Mouse (Mus musculus) layer of hippocampus, adult 9-10 months (tissue): ENCODE results near the gene Vwa5b1.

Source experiments
- DNase-seq: peaks from one replicate; pipeline ENCODE4 v3.0.0; 2022; ENCODE audit warnings: low spot score

The Vwa5b1 gene

DNA sequence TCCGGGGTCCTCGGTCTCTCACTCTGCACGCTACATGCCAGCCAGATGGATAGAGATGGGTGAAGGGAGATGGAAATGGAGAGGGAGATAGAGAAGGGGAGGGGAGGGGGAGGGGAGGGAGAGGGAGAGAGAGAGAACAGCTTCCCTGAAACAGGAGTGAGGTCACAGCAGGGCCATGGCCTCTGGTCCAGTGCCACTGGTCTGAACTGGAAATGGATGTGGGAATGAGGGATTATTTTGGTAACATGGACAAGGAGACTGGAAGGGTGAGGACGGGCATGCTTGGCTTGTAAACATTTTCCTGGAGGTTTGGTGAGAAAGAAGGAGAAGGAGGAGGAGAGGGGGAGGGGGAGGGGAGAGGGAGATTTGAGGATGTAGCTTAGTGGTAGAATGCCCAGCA, 59.0 kb downstream of the Vwa5b1 start:
- no peak for DNase-seq

DNA sequence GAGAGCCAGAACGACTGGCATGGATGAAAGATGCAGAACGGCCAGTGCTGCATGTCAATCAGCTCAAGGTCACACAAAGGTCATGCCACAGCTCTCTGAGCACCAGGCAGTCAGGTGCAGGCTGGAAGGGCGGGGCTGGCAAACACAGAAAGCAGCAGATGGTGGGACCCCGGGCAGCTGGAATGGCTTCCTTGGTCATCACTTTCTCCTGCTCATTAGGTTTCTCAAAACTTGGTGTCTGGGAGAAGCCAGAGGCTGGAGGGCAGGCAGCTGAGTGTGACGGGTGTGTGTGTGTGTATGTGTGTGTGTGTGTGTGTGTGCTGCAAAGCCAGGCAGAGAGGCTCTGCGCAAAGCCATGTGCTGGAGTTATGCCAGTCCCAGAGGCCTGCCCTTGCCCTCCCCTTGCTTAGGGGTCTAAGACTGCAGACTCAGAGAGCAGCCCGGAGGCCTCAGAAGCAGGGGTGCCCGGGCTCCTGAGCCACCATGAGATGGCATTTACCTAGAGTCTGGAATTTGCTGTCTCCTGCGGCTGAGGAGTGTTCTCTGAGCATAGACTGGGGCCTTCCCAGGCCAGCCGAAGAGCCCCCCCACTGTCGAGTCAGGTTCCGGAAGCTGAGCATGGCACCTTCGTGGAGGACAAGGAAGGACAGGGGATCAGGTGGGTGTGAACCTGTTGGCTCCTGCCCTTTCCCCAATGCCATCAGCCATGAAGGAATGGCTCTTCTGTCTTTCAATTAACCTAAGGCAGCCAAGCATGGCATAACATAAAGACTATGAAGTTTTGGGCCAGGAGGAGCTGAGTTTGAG, 60.7 kb downstream of the Vwa5b1 start:
- no peak for DNase-seq

GRCm38 (mm10) chr4:138569928-138570327, 65.8 kb downstream of the Vwa5b1 start:
- DNase-seq, result no peak

DNA sequence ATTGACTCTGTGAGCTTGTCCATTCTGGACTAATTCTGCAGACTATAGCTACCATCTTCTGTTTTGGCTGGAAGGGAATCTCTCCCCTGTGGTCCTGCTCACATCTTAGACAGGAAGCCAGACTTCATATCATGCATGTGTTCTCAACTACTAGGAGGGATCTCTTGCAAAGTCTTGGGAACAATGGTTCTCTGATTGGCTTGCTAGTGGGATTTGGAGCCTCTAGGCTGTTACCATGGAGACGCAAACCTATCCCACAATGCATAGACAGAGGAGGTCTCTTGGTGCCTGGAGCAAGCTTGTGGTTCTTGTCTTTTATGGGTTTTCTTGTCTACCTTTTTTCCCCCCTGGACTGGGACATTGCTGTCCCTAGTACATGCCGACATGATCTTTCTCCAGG, 67.4 kb downstream of the Vwa5b1 start:
- DNase-seq, result no peak

- peak; percentile 57 for DNase-seq
These were observed 73.7 kb downstream of the Vwa5b1 start for GRCm38 (mm10) chr4:138561986-138562385.

DNA sequence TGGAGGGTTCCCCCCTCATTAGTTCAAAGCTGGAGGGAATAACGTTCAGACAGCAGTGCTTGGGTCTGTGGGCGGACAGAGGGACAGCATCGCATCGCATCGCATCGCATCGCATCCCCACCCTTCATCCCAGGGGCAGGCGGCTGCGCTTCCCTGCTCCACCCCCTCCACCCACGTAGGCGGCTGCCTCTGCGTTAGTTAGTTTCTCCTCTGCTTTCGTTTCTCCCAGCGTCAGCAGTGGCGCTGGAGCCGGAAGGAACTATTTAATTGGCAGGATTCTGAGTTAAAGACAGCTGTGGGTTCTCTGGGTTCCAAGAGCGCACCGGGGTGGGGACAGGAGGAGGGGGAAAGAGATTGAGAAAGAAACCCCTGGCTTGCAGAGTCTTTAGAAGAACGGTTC, 80.2 kb downstream of the Vwa5b1 start:
- no peak for DNase-seq

DNA sequence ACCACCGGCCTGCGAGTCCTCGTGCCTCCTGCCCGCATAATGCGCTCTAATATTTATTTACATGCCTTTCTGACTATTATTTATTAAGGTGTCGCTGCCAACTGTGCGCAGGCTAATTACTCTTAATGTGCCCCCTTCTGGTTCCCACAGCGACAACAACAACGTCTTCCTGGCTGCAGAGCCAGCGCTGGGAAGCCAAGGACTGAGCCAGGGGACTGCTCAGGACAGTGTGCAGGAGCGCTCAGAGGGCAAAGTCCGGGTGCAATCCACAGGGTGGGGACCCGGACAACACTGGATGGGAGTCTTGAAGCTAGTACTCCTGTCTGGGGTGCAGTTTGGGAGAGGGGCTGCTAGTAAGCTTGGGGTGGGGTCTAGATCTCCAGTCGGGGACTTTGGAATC, 80.8 kb downstream of the Vwa5b1 start:
- no peak for DNase-seq

DNA sequence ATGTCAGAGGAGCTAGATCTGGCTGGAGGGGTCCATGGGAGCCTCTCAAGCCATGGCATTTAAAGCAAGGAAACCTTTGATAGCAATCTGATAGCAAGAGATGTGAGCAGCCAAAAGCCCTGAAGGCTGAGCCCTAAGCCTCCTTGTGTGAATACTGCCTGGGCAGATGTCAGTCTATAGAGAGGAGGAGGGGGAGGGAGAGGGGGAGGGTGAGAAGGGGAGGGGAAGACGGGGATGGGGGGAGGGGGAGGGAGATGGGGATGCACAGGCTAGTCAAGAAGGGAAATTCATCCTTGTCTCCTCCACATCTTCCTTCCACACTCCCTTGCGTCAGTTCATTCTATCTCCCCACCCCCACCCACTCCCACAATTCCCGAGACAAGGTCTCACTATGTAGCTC, 81.4 kb downstream of the Vwa5b1 start:
- no peak for DNase-seq

DNA sequence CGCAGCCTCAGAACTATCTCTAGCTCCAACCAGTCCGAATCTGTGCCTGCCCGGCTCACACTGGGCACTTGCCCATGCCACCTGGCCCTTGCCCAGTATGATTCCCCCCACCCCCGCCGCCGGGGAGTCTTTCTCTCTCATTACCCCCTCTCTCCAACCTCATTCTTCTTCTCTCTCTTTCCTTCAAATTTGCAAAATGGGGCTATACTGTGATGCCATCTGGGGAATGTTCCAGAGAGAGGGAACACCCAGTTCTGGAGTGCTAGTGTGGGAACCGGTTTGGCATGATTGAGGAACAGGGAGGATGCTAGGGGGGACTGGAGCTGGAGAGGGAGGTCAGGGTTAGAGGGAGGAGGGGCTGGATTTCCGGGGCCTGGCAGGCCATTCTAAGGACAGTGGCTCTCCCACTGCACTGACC, 82.2 kb downstream of the Vwa5b1 start:
- DNase-seq, result no peak

DNA sequence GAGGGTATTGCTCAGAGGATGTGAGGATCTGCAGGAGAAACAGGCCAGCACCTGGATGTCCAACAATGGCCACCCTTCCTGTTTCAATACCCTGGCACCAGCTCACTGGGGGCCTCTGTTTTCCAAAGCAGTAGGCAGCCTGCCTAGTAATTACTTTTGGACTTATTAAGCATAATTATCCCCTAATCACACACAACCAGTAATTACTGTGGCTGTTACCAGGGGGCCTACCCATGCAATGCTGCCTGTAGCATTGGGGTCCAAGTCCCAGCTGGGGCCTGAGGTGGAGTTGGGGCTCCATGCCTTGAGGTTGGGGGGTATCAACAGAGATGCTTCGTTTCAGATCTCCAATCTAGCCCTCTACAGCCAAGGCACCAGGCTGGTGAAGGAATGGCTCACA, 82.6 kb downstream of the Vwa5b1 start:
- no peak for DNase-seq

DNA sequence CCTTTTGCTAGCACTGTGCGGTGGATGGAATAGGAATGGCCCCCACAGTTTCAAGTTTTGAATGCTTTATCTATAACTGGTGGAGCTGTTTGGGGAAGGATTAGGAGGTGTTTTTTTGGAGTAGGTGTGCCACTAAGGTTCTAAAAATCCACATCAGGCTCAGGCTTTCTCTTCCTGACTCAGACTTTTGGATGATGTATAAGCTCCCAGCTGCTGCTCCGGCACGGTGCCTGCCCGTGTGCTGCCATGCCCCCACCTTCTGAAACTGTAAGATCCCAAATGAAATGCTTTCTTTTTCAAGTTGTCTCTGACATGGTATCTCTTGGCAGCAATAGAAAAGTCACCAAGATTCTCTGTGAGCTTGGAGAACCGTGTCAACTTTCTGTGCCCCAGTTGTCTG, 84.1 kb downstream of the Vwa5b1 start:
- no peak for DNase-seq

DNA sequence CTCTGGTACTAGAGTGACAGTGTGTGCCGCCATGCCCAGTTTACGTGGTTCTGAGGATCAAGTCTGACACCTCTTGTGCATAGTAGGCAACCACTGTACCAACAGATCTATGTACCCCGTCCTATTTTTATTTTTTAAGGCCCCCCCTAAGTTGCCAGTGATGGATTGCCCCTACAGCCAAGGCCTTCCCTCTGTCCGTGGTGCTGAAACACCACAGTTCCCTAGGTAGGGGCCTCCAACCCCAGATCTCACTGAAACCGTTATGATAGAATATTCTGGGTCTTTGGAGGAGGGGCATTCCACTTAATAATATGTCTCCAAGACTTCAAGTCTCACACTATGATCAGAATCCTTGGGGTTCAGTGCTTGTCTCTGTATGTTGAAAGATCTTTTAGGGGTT, 85.1 kb downstream of the Vwa5b1 start:
- no peak for DNase-seq

DNA sequence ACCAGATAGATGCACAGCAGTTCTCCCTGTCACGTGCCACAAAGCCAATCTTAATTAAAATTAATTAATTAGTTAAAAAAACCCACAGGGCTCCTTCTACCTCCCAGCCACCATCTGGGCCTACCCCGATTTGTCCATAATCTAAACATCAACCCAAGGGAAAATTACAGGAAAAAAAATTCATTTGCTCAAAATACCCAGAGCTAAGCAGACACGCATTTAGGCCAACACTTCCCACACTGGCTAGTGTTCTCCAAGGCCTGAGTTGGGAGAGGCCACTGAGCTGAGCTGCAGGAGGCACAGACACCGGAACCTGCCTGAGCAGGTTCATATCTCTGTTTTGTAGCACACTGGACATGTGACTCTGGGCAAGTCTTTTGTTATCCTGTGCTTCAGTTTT, 86.7 kb downstream of the Vwa5b1 start:
- no peak for DNase-seq

- no peak for DNase-seq
These were observed 87.5 kb downstream of the Vwa5b1 start for GRCm38 (mm10) chr4:138548124-138548561.

- DNase-seq, result no peak
These were observed 88.1 kb downstream of the Vwa5b1 start for GRCm38 (mm10) chr4:138547556-138547955.

DNA sequence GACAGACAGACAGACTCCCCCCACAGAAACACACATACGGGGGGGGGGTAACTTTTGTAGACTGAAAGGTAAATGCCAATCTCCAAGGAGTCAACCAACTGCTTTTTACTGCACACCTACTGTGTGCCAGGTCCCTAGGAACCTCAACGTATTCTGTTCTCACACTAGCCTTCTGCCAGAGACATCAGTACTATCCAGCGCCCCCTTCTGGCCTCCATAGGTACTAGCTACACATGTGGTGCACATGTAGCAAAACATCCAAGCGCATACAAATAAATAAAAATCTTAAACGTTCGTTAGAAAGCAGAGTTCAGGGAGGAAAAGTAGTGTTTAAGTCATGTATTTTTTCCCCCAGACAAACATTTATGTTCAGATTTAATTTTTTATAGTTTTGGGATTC, 88.6 kb downstream of the Vwa5b1 start:
- DNase-seq, result no peak

DNA sequence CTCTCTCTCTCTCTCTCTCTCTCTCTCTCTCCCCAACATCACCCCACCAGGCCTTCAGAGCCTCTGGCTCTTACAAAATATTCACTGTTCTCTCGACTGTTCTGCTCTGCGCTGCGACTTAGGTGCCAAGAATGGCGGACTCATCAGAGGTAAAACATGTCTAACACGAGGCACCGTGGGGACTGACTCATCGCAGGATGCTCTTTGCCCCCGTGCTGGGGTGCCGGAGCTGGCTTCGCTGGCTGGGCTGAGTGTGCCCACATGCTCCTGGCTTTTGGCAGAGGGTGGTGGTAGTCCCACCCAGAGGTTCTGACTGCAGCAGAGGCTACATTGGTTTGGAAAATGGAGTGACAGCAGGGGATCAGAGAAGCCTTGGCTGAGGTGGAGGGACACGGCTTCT, 89.4 kb downstream of the Vwa5b1 start:
- DNase-seq, result no peak

GRCm38 (mm10) chr4:138543177-138543576, 92.5 kb downstream of the Vwa5b1 start:
- no peak for DNase-seq

GRCm38 (mm10) chr4:138538084-138538449, 97.6 kb downstream of the Vwa5b1 start:
- no peak for DNase-seq

DNA sequence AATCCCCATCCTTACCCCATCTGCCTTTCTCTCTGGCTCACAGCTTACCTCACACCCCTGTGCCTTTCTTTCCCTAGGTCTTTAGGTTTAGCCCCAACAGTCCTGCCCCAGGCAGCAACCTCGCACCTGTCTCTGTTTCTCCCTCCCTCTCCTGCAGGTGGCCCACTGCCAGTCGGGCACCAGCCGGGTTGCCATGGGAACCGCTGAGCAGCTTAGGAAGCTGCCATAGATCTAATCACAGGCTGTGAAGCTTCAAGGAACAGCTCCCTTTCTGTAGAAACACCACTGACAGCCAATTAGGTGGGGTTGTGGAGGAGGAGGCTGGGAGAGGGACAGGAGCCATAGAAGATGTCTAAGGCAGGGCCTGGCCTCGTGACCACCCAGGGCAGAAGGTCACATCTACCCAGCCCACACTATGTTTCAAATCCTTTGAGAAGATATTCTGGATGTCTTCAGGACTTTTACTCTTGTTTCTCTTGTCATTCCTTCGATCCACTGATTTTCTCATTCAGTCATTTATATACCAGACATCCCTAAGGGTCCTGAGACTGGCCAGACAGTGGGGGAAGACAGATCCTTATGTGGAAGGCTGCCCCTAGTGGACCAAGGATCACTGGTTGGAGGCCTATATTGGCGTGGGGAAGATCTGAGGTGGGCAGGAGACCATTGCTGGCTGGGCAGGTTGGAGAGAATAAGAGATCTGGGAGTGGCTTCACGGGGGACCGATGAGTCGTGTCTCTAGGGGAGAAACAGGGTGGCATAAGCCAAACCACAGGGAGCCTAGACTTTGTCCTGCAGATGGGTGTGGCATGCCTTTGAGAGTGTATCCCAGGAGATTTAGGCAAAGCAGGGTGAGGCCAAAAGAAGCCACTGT, 98.2 kb downstream of the Vwa5b1 start:
- no peak for DNase-seq

DNA sequence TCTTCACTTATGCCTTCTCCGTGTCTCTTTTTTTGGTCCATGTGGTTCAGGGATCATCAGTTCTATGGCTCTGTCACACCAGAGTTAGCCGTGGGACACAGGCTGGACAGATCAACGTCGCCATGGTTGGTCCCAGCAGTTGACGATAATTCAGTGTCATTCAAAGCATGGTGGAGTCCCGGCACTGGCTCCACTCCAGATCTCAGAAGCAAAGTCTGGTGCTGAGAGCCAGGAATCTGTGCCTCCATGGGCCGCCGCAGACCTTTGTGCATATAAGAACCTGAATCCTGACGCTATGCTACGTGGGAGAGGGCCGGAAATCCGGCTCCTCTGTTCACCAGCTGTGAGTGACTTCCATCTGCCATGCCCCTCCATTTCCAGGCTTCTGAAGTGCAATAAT, 100.1 kb downstream of the Vwa5b1 start:
- DNase-seq, result no peak

- DNase-seq, result no peak
These were observed 101.8 kb downstream of the Vwa5b1 start for GRCm38 (mm10) chr4:138533877-138534276.

DNA sequence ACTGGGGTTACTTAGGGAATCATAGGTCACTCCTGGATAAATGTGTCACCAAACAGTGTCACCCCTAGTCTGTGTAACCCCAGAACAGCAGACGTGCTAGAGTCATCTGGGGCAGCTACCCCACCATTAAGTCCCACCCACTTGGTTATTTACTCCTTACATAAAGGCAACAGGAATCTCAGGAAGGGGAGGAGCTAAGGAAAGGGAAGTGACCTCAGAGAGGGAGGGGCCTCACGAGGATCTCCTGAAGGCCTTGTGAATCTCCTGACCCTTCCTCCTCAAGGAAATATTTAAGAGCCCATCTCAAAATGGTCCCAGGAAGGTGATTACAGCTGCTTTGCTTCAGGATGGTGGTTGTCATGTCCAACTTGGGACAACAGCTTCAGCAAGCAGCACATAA, 103.9 kb downstream of the Vwa5b1 start:
- no peak for DNase-seq
